Mouse (Mus musculus): ENCODE results near the gene Fxyd4. TPM values are rescaled to one million over a fixed set of nuclear protein-coding genes. Genes with fewer than 3 reads are reported as not detected.

The Fxyd4 gene
- polyA plus RNA-seq, 1 experiment from 2014 or later = 2.1 TPM

DNA sequence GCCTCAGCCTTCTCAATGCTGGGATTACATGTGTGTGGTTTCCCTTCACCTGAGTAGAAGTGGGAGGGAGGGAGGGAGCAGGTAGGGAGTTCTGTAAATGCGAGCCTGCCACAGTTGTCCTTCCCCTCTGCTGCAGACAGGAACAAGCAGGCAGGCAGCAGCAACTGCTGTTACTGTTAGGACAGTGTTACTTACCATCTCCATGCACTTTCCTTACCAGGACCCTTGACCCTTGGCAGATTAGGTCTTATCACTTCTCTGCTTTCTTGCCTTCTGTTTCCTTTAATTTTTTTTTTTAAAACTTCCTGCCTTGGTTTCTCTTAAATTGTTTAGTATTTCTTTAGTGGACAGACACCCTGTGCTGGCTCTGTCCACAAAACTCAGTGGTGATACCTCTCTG, 49.5 kb downstream of the Fxyd4 start:
- DNase-seq (ENCODE audit: low spot score, missing footprints) (no peak), ATAC-seq (ENCODE audit: low FRiP score) (no peak)
- no peaks in the 10 kb centered on the region for H3K4me1 ChIP-seq (ENCODE audit: control insufficient read depth, insufficient read depth, low read length)
- H3K27ac ChIP-seq (ENCODE audit: low read depth, low read length) = no peak overlapping the region
- H3K36me3 ChIP-seq (ENCODE audit: control insufficient read depth, insufficient read depth, low read length) = no peaks in the 10 kb centered on the region
- no peaks in the 10 kb centered on the region for H3K9me3 ChIP-seq (ENCODE audit: control insufficient read depth, low read length)
- H3K27me3 ChIP-seq (ENCODE audit: control insufficient read depth, insufficient read depth, low read length) = no peaks in the 10 kb centered on the region
- no peak overlapping the region for H3K4me3 ChIP-seq (ENCODE audit: low read depth, low read length)
- H3K9ac ChIP-seq (ENCODE audit: low read length) = no peak overlapping the region
- 73% methylated on average over 1 of the region's 1 CpGs for WGBS
- H3K4me2 ChIP-seq = no peak overlapping the region

DNA sequence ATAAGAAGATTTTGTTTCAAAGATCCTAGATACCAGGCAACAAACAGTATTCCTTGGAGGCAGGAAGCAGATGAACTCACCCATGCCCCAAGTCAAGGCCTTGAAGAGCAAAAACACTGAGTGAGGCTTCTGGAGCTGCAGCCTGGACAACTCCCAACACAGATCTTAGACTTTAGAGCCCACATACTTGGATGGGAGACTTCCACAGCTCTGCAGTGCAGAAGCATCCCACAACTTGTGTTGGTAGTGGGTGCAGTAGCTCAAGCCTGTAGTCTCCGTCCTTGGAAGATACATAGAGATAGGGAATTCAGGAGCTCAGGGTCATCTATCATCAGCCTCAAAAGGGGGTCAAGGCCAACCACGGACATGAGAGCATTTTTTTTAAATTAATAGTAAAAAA, 51.5 kb downstream of the Fxyd4 start:
- H3K4me3 ChIP-seq (ENCODE audit: low read depth, low read length) = no peak overlapping the region
- H3K27ac ChIP-seq (ENCODE audit: low read depth, low read length) = no peak overlapping the region
- H3K27me3 ChIP-seq (ENCODE audit: control insufficient read depth, insufficient read depth, low read length) = no peaks in the 10 kb centered on the region
- H3K4me1 ChIP-seq (ENCODE audit: control insufficient read depth, insufficient read depth, low read length) = no peaks in the 10 kb centered on the region; the same call in 1 of the 2 replicates
- 88% methylated on average over 2 of the region's 2 CpGs for WGBS
- no peak overlapping the region for H3K4me2 ChIP-seq
- H3K9me3 ChIP-seq (ENCODE audit: control insufficient read depth, low read length) = no peaks in the 10 kb centered on the region
- DNase-seq (ENCODE audit: low spot score, missing footprints) (no peak), ATAC-seq (ENCODE audit: low FRiP score) (no peak)
- no peak overlapping the region for H3K9ac ChIP-seq (ENCODE audit: low read length)
- no peaks in the 10 kb centered on the region for H3K36me3 ChIP-seq (ENCODE audit: control insufficient read depth, insufficient read depth, low read length)

Small RNA genes within 50 kb of the gene (microRNA-seq; reads per million reads assigned to microRNA genes)
- not detected for gene Gm25535

Other genes starting within 250 kb of the Fxyd4 start
- 110 and 112 TPM in 2 replicates for gene Zfp637, start 96.5 kb downstream of the Fxyd4 start, polyA plus RNA-seq (2014; fragmentation: Nextera tagmentation; extraction: Ambion mirVana)
- gene Zfp239, start 75.6 kb downstream of the Fxyd4 start, polyA plus RNA-seq (2014; fragmentation: Nextera tagmentation; extraction: Ambion mirVana) = 11.8 and 12.5 TPM in 2 replicates
- 723 and 735 TPM in 2 replicates for gene Hnrnpf, start 37.4 kb downstream of the Fxyd4 start, polyA plus RNA-seq (2014; fragmentation: Nextera tagmentation; extraction: Ambion mirVana)
- 0.15 TPM in 1 of 2 replicates, not detected in the other for gene Rasgef1a, start 73.7 kb upstream of the Fxyd4 start, polyA plus RNA-seq (2014; fragmentation: Nextera tagmentation; extraction: Ambion mirVana)
- gene Csgalnact2, start 201.4 kb upstream of the Fxyd4 start, polyA plus RNA-seq (2014; fragmentation: Nextera tagmentation; extraction: Ambion mirVana) = 8.1 and 8.2 TPM in 2 replicates

Measured in midbrain, embryonic 11.5 days (tissue).